Mouse (Mus musculus) heart, adult 9 months (tissue): ENCODE results near the gene Nek8.
"Not testable (repeated sequence)": the region's sequence is repeated elsewhere in the genome, so short reads cannot be mapped to it uniquely, and the experiment has no call there.

Experiments
- DNase-seq, 2 experiments: peaks; one replicate each; pipeline ENCODE4 v3.0.0; 2022; ENCODE audit warnings: low spot score in 2 of 2

Nek8 gene

DNA sequence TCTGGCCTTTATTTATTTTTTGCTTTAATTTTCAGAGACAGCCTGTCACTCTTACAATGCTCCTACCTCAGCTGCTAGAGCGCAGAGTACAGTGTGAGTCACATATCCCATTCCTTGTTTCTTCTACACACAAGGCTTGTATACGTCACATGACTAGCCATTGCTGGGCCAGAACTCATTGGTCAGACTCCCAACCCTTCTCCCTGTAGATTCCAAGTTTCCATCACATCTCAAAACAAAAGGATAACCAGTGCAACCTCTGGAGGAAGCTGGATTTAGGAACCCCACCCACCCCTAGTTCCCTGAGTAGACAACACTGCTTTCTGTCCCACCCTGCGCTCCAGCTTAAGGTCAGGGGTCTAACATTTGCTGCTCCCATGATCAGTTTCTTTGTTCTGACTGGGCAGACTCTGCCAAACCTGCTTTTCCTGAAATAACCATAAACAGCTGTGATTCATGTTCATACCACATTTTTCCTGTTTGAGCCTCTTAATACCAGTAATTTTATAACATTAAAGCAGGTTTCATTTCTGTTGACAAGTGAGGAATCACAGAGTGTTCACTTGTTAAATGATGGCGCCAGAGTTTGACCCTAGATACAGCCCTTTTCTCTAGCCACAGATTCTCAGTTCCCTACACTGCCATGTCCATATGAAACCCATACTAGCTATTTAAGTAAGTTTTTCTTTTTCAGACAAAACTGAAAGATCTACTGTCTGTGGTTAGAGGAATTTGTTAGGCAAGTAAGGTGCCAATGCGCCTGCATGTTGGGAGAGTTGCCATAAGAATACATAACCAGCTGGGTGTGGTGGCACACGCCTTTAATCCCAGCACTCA lies 29.6 kb downstream of the Nek8 start:
- DNase-seq, result peak; percentile 58 to 59

- no peak for DNase-seq
These were observed 30.3 kb downstream of the Nek8 start for GRCm38 (mm10) chr11:78146168-78146567.

DNA sequence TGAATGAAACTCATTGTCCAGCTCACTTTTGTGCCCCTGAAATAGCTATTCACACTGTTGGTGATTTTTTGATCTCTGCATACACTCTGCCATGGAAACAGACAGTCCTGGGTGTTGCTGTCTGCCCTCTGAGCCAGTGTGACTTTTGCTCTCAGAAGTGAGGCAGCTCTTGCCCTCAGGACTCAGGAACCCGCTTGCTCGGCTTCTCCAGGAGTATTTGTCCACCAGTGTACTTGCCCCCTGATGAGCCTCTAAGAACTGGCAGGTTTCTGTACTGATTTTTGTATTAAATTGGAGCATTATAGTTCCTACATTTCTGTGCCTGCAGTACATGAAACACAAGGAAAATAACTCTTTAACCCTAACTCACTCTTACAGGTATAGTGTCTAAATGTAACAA lies 33.0 kb downstream of the Nek8 start:
- DNase-seq, result no peak

- no peak for DNase-seq
These were observed 35.8 kb downstream of the Nek8 start for GRCm38 (mm10) chr11:78140665-78141064.

DNA sequence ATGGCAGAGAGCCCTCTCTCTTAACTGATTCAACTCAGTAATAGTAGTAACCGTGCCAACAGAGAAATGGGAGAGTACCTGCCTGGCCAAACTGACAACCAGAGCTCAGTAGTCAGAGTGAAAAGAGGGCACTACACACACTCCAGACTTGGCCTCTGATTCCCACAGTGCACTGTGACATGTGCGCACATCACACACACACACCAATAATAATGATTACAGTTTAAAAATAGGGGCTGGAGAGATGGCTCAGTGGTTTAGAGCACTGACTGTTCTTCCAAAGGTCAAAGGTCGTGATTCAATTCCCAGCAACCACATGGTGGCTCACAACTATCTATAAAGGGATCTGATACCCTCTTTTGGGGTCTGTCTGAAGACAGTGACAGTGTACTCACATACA lies 38.5 kb downstream of the Nek8 start:
- DNase-seq, result no peak

DNA sequence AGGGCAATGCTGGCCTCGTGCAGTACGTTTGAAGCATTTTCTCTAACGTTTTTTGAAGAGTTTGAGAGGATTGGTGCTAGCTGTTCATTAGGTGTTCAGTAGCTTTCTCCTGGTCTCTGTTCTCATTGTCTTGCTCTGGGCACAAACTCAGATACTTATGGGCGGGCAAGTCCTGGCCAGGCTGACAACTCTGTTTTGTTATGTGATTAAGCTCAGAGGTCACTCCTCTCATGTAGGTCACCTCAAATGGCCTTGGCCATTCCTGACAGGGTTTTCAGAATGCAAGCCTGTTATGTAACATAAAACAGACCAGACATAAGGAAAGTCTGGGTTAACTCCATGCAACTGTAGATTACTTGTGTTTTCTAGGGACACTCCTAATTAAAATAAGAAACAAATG lies 38.9 kb downstream of the Nek8 start:
- peak; percentile 39 to 49 for DNase-seq

DNA sequence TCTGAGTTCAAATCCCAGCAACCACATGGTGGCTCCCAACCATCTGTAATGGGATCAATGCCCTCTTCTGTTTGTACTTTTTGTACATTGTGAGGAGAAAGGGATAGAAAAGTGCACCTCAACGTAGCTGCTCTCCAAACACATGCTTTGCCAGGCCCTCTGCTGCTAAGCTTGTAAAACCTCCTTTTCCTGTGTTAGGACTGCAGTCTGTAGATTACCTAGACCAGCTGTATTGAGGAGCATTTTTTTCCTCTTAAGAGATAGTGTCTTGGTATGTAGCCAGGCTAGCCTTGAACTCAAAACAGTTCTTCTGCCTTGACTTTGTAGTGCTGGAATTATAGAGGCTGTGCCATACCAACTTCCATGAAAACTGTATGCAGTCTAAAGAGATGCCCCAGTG lies 40.3 kb downstream of the Nek8 start:
- DNase-seq, result no peak

DNA sequence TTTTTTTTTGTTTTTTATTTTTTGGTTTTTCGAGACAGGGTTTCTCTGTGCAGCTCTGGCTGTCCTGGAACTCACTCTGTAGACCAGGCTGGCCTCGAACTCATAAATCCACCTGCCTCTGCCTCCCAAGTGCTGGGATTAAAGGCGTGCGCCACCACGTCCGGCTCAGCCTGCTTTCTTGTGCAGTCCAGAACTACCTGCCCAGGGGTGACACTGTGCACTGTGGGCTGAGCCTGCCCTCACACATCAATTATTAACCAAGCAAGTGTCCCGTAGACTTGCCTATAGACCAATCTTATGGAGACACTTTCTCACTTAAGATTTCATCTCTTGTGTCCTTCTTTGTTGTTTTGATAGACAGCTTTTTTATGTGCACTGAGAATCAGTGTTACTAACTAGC lies 41.2 kb downstream of the Nek8 start:
- DNase-seq, result not testable (repeated sequence)

DNA sequence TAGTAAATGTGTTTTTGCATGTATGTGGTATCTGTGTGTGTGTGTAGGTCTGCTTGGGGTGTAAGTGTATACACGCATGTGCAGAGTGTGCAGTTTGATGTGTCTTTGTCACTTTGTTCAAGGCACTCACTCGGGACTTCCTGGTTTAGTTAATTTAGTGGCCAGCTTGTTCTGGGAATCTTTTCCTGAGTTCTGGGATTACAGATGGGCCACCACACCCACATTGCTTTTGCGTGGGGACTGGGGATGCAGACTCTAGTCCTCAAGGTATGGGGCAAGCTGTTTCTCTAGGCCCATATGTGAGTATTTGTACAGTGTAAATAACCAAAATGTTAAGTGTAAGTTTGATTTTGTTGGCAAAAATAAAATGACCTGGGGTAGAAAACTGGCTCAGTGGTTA lies 42.1 kb downstream of the Nek8 start:
- no peak for DNase-seq

DNA sequence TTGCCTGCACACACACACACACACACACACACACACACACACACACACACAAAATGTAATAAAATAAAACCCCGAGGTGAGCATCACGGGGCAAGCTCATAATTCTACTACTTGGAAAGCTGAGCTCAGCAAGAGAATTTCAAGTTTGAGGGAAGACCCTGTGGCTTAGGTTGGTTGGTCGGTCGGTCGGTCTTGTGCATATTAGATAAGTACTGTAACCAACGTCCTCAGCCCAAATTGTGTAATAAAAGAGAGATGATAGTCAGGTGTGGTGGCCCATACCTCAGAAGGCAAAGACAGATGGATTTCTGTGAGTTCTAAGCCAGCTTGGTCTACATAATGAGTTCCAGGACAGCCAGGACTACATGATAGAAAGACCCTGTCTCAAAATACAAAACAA lies 42.6 kb downstream of the Nek8 start:
- no peak for DNase-seq

GRCm38 (mm10) chr11:78129458-78129857 lies 47.0 kb downstream of the Nek8 start:
- no peak for DNase-seq

- DNase-seq, result no peak
These were observed 49.7 kb downstream of the Nek8 start for GRCm38 (mm10) chr11:78126739-78127138.

- no peak for DNase-seq
These were observed 50.8 kb downstream of the Nek8 start for GRCm38 (mm10) chr11:78125691-78126090.

DNA sequence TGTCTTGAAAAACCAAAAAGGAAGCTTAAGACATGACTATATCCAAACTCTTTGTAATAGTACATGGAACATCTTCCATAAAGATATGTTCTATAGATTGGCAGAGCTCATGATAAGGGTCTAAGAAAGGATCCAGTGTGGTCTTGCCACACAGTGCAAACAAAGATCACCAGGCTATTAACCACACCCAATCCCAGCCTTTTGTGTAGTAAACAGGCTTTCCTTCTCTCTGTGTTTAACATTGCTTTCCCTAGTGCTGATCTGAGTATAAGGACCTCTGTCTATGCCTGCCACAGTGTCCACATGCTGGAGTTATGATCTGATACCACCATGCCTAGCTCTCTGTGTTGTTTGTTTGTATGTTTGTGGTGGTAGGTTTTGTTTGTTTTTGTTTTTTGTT lies 52.7 kb downstream of the Nek8 start:
- DNase-seq, result no peak

GRCm38 (mm10) chr11:78122815-78123214 lies 53.7 kb downstream of the Nek8 start:
- no peak for DNase-seq

DNA sequence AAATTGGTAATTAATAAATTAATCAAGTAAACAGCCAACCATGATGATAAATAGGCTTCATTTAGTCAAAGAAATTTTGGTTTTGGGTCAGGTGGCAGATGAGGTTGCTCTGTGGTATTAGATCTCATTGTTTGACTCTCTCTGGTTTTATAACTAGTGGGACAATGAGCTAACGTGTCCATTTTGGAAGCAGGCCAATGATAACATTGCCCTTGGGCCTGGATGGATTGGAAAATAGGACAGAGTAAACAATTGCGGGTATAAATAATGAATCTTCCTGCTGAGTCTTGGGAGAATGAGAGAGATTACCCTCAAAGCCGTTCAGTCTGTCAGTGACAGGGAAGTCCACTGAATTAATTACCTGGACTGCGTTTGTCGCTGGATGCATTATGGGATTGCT lies 55.3 kb downstream of the Nek8 start:
- DNase-seq, result peak; percentile 67 to 71

GRCm38 (mm10) chr11:78119898-78120297 lies 56.6 kb downstream of the Nek8 start:
- DNase-seq, result no peak

DNA sequence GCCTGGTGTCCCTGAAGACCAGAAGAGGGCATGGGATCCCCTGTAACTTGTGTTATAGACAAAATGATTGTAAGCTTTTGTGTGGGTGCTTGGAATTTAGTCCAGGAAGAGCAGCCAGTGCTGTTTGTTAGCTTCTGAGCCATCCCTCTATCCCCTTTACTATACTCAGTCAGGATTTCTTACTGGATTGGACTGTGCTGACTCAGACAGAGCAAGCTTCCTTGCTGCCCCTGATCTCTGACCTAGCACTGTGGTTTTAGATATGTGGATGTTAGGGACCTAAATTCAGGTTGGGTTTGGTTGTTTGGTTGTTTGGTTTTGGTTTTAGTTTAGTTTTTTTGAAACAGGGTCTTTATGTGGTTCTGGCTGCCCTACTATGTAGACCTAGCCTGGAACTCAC lies 58.0 kb downstream of the Nek8 start:
- DNase-seq, result no peak

- no peak for DNase-seq
These were observed 60.4 kb downstream of the Nek8 start for GRCm38 (mm10) chr11:78116146-78116410.
